ENCODE assay signal across 16 mouse cellular contexts in genomic region chr9:97173230-97173951, GRCm38 (mm10).
"Had no signal": no experiment of that assay in that cellular context is flagged by ENCODE, and none has a peak within 500 bp of the region (broad histone marks: within the 10 kb centered on the region; RNA-seq: fewer than 3 reads in every experiment).

No protein-coding gene starts in this region.

- H3K4me3 ChIP-seq: midbrain, embryonic 10.5 days; midbrain, embryonic 13.5 days; myocyte; neural tube, embryonic 13.5 days; neural tube, embryonic 15.5 days; stomach, embryonic 15.5 days had no signal

- H3K27ac ChIP-seq: midbrain, embryonic 10.5 days; midbrain, embryonic 13.5 days; neural tube, embryonic 13.5 days; neural tube, embryonic 15.5 days; stomach, embryonic 15.5 days; stomach, postnatal 0 days had no signal

- DNase-seq: lung, adult 18-20 months; lung, embryonic 14.5 days; lung, postnatal 10 days; lung, postnatal 4 days; right cerebral cortex, postnatal 14 days; thymus, adult 2 months; thymus, postnatal 25 days; thymus, postnatal 4 days had no signal

- H3K4me1 ChIP-seq: midbrain, embryonic 10.5 days; midbrain, embryonic 13.5 days; neural tube, embryonic 13.5 days; neural tube, embryonic 15.5 days; stomach, embryonic 15.5 days had no signal

- H3K27me3 ChIP-seq: midbrain, embryonic 13.5 days; neural tube, embryonic 13.5 days; neural tube, embryonic 15.5 days; stomach, embryonic 15.5 days had no signal

- ATAC-seq: midbrain, embryonic 13.5 days; midbrain, embryonic 16.5 days had no signal

- H3K36me3 ChIP-seq: midbrain, embryonic 10.5 days; midbrain, embryonic 13.5 days; neural tube, embryonic 13.5 days; neural tube, embryonic 15.5 days; stomach, embryonic 15.5 days had no signal

- H3K9ac ChIP-seq: lung, embryonic 14.5 days; midbrain, embryonic 13.5 days; neural tube, embryonic 13.5 days; neural tube, embryonic 15.5 days; stomach, embryonic 15.5 days had no signal

- H3K4me2 ChIP-seq: lung, embryonic 14.5 days; midbrain, embryonic 13.5 days; neural tube, embryonic 13.5 days; neural tube, embryonic 15.5 days; stomach, embryonic 15.5 days had no signal

- H3K9me3 ChIP-seq: midbrain, embryonic 10.5 days; midbrain, embryonic 13.5 days; neural tube, embryonic 13.5 days; neural tube, embryonic 15.5 days; stomach, embryonic 15.5 days had no signal
